ENCODE assay signal across 9 mouse cellular contexts in genomic region chr8:54441143-54441542, GRCm38 (mm10).
"Had no signal": no experiment of that assay in that cellular context is flagged by ENCODE, and none has a peak within 500 bp of the region (broad histone marks: within the 10 kb centered on the region; RNA-seq: fewer than 3 reads in every experiment).

No protein-coding gene starts in this region.

- H3K27ac ChIP-seq: kidney, embryonic 15.5 days; limb, embryonic 15.5 days; liver, embryonic 12.5 days; midbrain, embryonic 13.5 days had no signal

- ATAC-seq: liver, embryonic 12.5 days; midbrain, embryonic 13.5 days had no signal

- H3K9me3 ChIP-seq: kidney, embryonic 15.5 days; limb, embryonic 15.5 days; liver, embryonic 12.5 days; midbrain, embryonic 13.5 days had no signal

- H3K9ac ChIP-seq: kidney, embryonic 15.5 days; limb, embryonic 15.5 days; liver, embryonic 12.5 days; midbrain, embryonic 13.5 days had no signal

- H3K27me3 ChIP-seq: kidney, embryonic 15.5 days; limb, embryonic 15.5 days; liver, embryonic 12.5 days; midbrain, embryonic 13.5 days had no signal

- H3K4me1 ChIP-seq: kidney, embryonic 15.5 days; limb, embryonic 15.5 days; liver, embryonic 12.5 days; midbrain, embryonic 13.5 days had no signal

- H3K36me3 ChIP-seq: kidney, embryonic 15.5 days; limb, embryonic 15.5 days; liver, embryonic 12.5 days; midbrain, embryonic 13.5 days had no signal

- DNase-seq: kidney, adult 2 months; kidney, postnatal 14 days; layer of hippocampus, postnatal 36 days; right cerebral cortex, postnatal 14 days; thymus, postnatal 36 days had no signal

- H3K4me2 ChIP-seq: kidney, embryonic 15.5 days; limb, embryonic 15.5 days; liver, embryonic 12.5 days; midbrain, embryonic 13.5 days had no signal

- H3K4me3 ChIP-seq: kidney, embryonic 15.5 days; limb, embryonic 15.5 days; liver, embryonic 12.5 days; midbrain, embryonic 13.5 days had no signal
